Mouse (Mus musculus) intestine, embryonic 15.5 days (tissue): ENCODE results near the gene Parp6. TPM values are rescaled to one million over a fixed set of nuclear protein-coding genes. Genes with fewer than 3 reads are reported as not detected.

Source experiments
- ATAC-seq: fragments of 200-750 bp; cut with Nextera tagmentation; 2 replicates; pipeline ENCODE4 v1.8.0; 2017; ENCODE audit warnings: moderate TSS enrichment, moderate library complexity
- H3K27ac ChIP-seq: fragments of 300-500 bp; sonication (generic); 2 replicates; pipeline ENCODE4 v1.5.1; 2015; ENCODE audit warnings: mild to moderate bottlenecking, inconsistent platforms
- H3K27me3 ChIP-seq: fragments of 300-500 bp; sonication (generic); replicated peaks from 2 replicates; pipeline ENCODE4 v1.6.1; 2015; ENCODE audit warnings: inconsistent platforms
- H3K36me3 ChIP-seq: fragments of 300-500 bp; sonication (generic); 2 replicates; pipeline ENCODE4 v1.6.1; 2015; ENCODE audit warnings: inconsistent platforms
- H3K4me1 ChIP-seq: fragments of 300-500 bp; sonication (generic); replicated peaks from 2 replicates; pipeline ENCODE4 v1.6.1; 2015; ENCODE audit warnings: inconsistent platforms
- H3K4me2 ChIP-seq: fragments of 300-500 bp; sonication (generic); replicated peaks from 2 replicates; pipeline ENCODE4 v1.6.1; 2015; ENCODE audit warnings: mild to moderate bottlenecking, inconsistent platforms
- H3K4me3 ChIP-seq: fragments of 300-500 bp; sonication (generic); replicated peaks from 2 replicates; pipeline ENCODE4 v1.5.1; 2015; ENCODE audit warnings: inconsistent platforms
- H3K9ac ChIP-seq: fragments of 300-500 bp; sonication (generic); 2 replicates; pipeline ENCODE4 v1.6.1; 2015; ENCODE audit warnings: inconsistent platforms
- H3K9me3 ChIP-seq: fragments of 300-500 bp; sonication (generic); 2 replicates; pipeline ENCODE4 v1.6.1; 2016; ENCODE audit warnings: inconsistent platforms
- WGBS: fragments of 180-500 bp; shearing (Covaris S2); methylation state at CpG from one replicate; pipeline ENCODE4 v1.1.7; 2015; 5-methylcytosine and 5-hydroxymethylcytosine counted together
- polyA plus RNA-seq: library from polyadenylated mRNA; unstranded; fragments of >200 nt; fragmentation: Nextera tagmentation; extraction: Ambion mirVana; gene quantifications from 2 replicates; pipeline ENCODE4 v1.2.1, GENCODE M21; 2015

The Parp6 gene
- polyA plus RNA-seq, 1 experiment from 2014 or later = 23.3 TPM

DNA sequence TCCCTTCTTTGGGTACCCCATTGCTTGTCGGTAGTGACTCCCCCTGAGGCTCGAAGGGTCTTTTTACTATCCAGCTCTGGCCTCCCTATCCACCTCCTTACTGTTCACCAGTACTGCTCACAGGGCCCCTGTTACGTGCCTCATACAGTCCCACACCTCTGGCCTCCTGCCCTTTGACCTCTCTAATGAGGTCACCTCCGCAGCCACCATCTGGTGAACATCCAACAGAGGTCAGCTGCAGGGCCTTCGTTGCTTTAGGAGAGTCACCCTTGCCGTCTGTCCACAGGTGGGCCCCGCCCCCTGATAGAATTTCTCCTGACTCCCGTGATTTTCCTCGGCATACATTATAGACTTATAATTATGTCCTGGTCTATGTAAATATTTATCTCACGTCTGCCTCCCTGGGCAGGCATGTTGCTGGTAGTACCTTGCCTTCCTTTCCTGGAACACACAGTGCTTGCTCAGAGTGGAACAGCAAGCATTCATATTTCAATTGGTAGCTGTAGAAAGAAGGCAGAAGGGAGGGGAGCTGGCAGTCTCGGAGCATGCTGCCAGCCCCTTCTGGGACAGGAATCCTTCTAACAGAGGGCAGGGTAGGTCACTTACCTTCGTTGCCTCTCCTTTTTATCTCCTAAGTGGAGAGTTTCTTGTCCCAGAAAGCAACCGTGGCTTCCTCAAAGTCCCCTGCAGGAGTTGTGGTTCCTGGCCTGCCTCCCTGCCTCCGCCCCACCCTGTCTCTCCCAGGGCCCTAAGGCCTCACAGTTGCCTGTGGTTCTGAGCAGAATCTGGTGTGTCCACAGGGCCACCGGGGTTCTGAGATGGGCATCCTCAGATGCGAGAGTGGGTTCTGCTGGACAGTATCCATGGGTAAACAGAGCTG lies 77.7 kb downstream of the Parp6 start:
- 31% methylated on average over 16 of the region's 16 CpGs for WGBS
- Histone ChIP-seq H3K4me1 (peaks cover 28% of the 10 kb centered on the region), H3K4me2 (0 out of 2 replicates have a peak overlapping the region, but pooled peaks have one; percentile 9), H3K9ac (0 out of 2 replicates have a peak overlapping the region, but pooled peaks have one; percentile 18), H3K9me3 (no peaks in the 10 kb centered on the region), H3K27me3 (no peaks in the 10 kb centered on the region), H3K4me3 (no peak overlapping the region), H3K36me3 (no peaks in the 10 kb centered on the region), H3K27ac (0 out of 2 replicates have a peak overlapping the region, but pooled peaks have one; percentile 22)
- peak; percentile 21 for ATAC-seq

DNA sequence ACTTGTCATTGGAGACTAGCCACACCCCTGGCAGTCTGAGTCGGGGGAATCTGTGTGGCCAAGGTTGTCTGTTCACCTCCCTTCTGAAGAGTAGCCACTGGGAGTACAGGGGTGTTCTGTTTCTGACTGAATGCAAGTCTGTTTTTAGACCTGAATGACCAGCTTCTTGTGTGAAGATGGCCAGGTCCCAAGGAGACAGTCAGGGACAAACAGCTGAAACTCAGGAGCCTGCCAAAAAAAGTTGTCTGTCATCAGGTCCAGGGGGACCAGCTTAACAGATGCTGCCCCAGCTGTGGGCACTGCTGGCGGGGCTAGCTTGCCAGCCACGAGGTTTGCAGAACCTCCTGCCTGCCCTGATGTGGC lies 78.3 kb downstream of the Parp6 start:
- no peak overlapping the region for H3K4me2 ChIP-seq
- peaks cover 28% of the 10 kb centered on the region for H3K4me1 ChIP-seq
- H3K27me3 ChIP-seq = no peaks in the 10 kb centered on the region
- H3K4me3 ChIP-seq = no peak overlapping the region
- no peak for ATAC-seq
- 0 out of 2 replicates have a peak overlapping the region, but pooled peaks have one; percentile 18 for H3K9ac ChIP-seq
- no peaks in the 10 kb centered on the region for H3K36me3 ChIP-seq
- WGBS = 32% methylated on average over 3 of the region's 3 CpGs
- H3K27ac ChIP-seq = no peak overlapping the region
- no peaks in the 10 kb centered on the region for H3K9me3 ChIP-seq

DNA sequence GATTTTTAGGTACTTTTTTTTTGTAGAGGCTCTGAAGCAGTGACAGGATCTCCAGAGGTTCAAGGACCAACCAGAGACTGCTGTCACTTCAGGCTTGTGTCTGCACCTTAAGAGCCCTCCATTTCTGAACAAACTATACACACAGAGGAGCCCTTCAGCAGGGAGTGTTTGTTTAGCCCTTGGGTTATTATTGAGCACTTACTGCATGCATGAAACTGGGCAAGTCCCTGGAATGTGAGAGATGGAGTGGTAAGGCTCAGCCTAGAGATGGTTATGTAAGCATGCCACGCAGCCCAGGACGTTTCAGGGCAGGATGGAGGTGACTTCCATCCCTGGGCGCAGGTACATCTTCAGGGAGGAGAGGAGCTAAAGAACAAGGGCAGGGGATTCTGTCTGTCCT lies 79.3 kb downstream of the Parp6 start:
- no peak for ATAC-seq

More for the DNA sequence above, 79.3 kb downstream of the Parp6 start:
- Histone ChIP-seq H3K36me3 (no peaks in the 10 kb centered on the region), H3K9me3 (no peaks in the 10 kb centered on the region), H3K27me3 (no peaks in the 10 kb centered on the region), H3K4me3 (no peak overlapping the region), H3K4me2 (no peak overlapping the region), H3K4me1 (peaks cover 26% of the 10 kb centered on the region), H3K27ac (no peak overlapping the region), H3K9ac (no peak overlapping the region)
- 74% methylated on average over 3 of the region's 3 CpGs for WGBS

Other genes with a start within 250 kb of the Parp6 start
- gene Arih1, start 130.7 kb upstream of the Parp6 start, polyA plus RNA-seq = 11.5 and 12.7 TPM in 2 replicates
- 108 and 120 TPM in 2 replicates for gene Hexa, start 77.7 kb upstream of the Parp6 start, polyA plus RNA-seq
- 0.35 TPM in 1 of 2 replicates, not detected in the other for gene Tmem202, start 77.4 kb upstream of the Parp6 start, polyA plus RNA-seq
- gene Celf6, start 39.4 kb upstream of the Parp6 start, polyA plus RNA-seq = 3.8 and 4.2 TPM in 2 replicates
- 1,208 and 1,228 TPM in 2 replicates for gene Pkm, start 39.1 kb downstream of the Parp6 start, polyA plus RNA-seq
- gene Gramd2, start 62.9 kb downstream of the Parp6 start, polyA plus RNA-seq = 1.0 and 1.6 TPM in 2 replicates
- gene Senp8, start 133.4 kb downstream of the Parp6 start, polyA plus RNA-seq = 11.2 and 12.0 TPM in 2 replicates
- 9.5 and 14.0 TPM in 2 replicates for gene Myo9a, start 133.6 kb downstream of the Parp6 start, polyA plus RNA-seq